Mouse (Mus musculus) stomach, embryonic 16.5 days (tissue): ENCODE results near the gene Nfix. TPM values are rescaled to one million over a fixed set of nuclear protein-coding genes. Genes with fewer than 3 reads are reported as not detected.

ENCODE experiments used
- ATAC-seq: fragments of 200-750 bp; cut with Nextera tagmentation; 2 replicates; pipeline ENCODE4 v1.8.0; 2017; ENCODE audit warnings: moderate number of reproducible peaks, moderate TSS enrichment; ENCODE audit not compliant: insufficient read depth, low FRiP score
- H3K27ac ChIP-seq: fragments of 300-500 bp; sonication (generic); 2 replicates; pipeline ENCODE4 v1.5.1; 2014; ENCODE audit warnings: low read length
- H3K27me3 ChIP-seq: fragments of 300-500 bp; sonication (generic); 2 replicates; pipeline ENCODE4 v1.6.1; 2014; ENCODE audit warnings: low read length, control low read depth, mixed read lengths; ENCODE audit not compliant: control insufficient read depth, insufficient read depth
- H3K36me3 ChIP-seq: fragments of 300-500 bp; sonication (generic); 2 replicates; pipeline ENCODE4 v1.6.1; 2014; ENCODE audit warnings: low read length; ENCODE audit not compliant: control insufficient read depth, insufficient read depth
- H3K4me1 ChIP-seq: fragments of 300-500 bp; sonication (generic); 2 replicates; pipeline ENCODE4 v1.6.1; 2014; ENCODE audit warnings: low read length, control low read depth, mixed read lengths; ENCODE audit not compliant: control insufficient read depth, insufficient read depth
- H3K4me2 ChIP-seq: fragments of 300-500 bp; sonication (generic); 2 replicates; pipeline ENCODE4 v1.6.1; 2014; ENCODE audit warnings: low read depth, low read length, mixed read lengths
- H3K4me3 ChIP-seq: fragments of 300-500 bp; sonication (generic); replicated peaks from 2 replicates; pipeline ENCODE4 v1.5.1; 2014; ENCODE audit warnings: mild to moderate bottlenecking, low read length
- H3K9ac ChIP-seq: fragments of 300-500 bp; sonication (generic); 2 replicates; pipeline ENCODE4 v1.6.1; 2014; ENCODE audit warnings: low read length
- H3K9me3 ChIP-seq: fragments of 300-500 bp; sonication (generic); replicated peaks from 2 replicates; pipeline ENCODE4 v1.6.1; 2016; ENCODE audit warnings: low read length, control low read depth; ENCODE audit not compliant: control insufficient read depth
- WGBS: fragments of 180-500 bp; shearing (Covaris S2); extraction: QIAGEN DNeasy Blood & Tissue Kit; methylation state at CpG from one replicate; pipeline ENCODE4 v1.1.7; 2014; 5-methylcytosine and 5-hydroxymethylcytosine counted together
- polyA plus RNA-seq: library from polyadenylated mRNA; unstranded; fragments of >200 nt; fragmentation: Nextera tagmentation; extraction: Ambion mirVana; gene quantifications from 2 replicates; pipeline ENCODE4 v1.2.1, GENCODE M21; 2015

The Nfix gene
- polyA plus RNA-seq, 1 experiment from 2014 or later, result 37.8 TPM

GRCm38 (mm10) chr8:84809109-84809940 is 9.2 kb upstream of the Nfix start:
- Histone ChIP-seq H3K9me3 (0 out of 2 replicates have a peak, but pooled peaks cover 4% of the 10 kb centered on the region), H3K4me3 (no peak overlapping the region), H3K27me3 (peaks cover 6% of the 10 kb centered on the region), H3K36me3 (no peaks in the 10 kb centered on the region), H3K27ac (no peak overlapping the region), H3K4me2 (no peak overlapping the region), H3K9ac (no peak overlapping the region), H3K4me1 (peaks cover 5% of the 10 kb centered on the region; the same call in 1 of the 2 replicates)
- 66% methylated on average over 12 of the region's 12 CpGs for WGBS
- no peak for ATAC-seq

- Histone ChIP-seq H3K27me3 (no peaks in the 10 kb centered on the region), H3K36me3 (no peaks in the 10 kb centered on the region), H3K9me3 (0 out of 2 replicates have a peak, but pooled peaks cover 4% of the 10 kb centered on the region), H3K27ac (no peak overlapping the region), H3K4me2 (no peak overlapping the region), H3K4me1 (peaks cover 4% of the 10 kb centered on the region; the same call in 1 of the 2 replicates), H3K9ac (no peak overlapping the region), H3K4me3 (no peak overlapping the region)
- no peak for ATAC-seq
- 93% methylated on average over 5 of the region's 5 CpGs for WGBS
Measured at GRCm38 (mm10) chr8:84806031-84806430, 5.9 kb upstream of the Nfix start.

GRCm38 (mm10) chr8:84799136-84799931 is 810 bp downstream of the Nfix start:
- H3K36me3 ChIP-seq, result no peaks in the 10 kb centered on the region
- peak overlapping the region; percentile 91 for H3K27ac ChIP-seq
- peaks cover 30% of the 10 kb centered on the region for H3K4me1 ChIP-seq
- H3K27me3 ChIP-seq, result no peaks in the 10 kb centered on the region
- H3K4me2 ChIP-seq, result peak overlapping the region; percentile 89
- peak overlapping the region; percentile 82 for H3K4me3 ChIP-seq
- under 1% methylated on average over 103 of the region's 108 CpGs for WGBS
- no peaks in the 10 kb centered on the region for H3K9me3 ChIP-seq
- ATAC-seq, result peak; percentile 23; the same call in 1 of the 2 replicates
- peak overlapping the region; percentile 100 for H3K9ac ChIP-seq

GRCm38 (mm10) chr8:84798446-84799135 is 1.6 kb downstream of the Nfix start:
- Histone ChIP-seq H3K4me3 (peak overlapping the region; percentile 82), H3K4me1 (peaks cover 36% of the 10 kb centered on the region), H3K27ac (peak overlapping the region; percentile 91; the same call in 1 of the 2 replicates), H3K36me3 (no peaks in the 10 kb centered on the region), H3K9ac (peak overlapping the region; percentile 100), H3K9me3 (no peaks in the 10 kb centered on the region), H3K4me2 (peak overlapping the region; percentile 89), H3K27me3 (no peaks in the 10 kb centered on the region)
- 65% methylated on average over 10 of the region's 10 CpGs for WGBS
- no peak for ATAC-seq

GRCm38 (mm10) chr8:84797971-84798370 is 2.2 kb downstream of the Nfix start:
- peak overlapping the region; percentile 89 for H3K4me2 ChIP-seq
- no peaks in the 10 kb centered on the region for H3K36me3 ChIP-seq
- no peak overlapping the region for H3K27ac ChIP-seq
- H3K9ac ChIP-seq, result peak overlapping the region; percentile 100
- no peaks in the 10 kb centered on the region for H3K27me3 ChIP-seq
- H3K9me3 ChIP-seq, result no peaks in the 10 kb centered on the region
- ATAC-seq, result no peak
- peak overlapping the region; percentile 82 for H3K4me3 ChIP-seq
- peaks cover 42% of the 10 kb centered on the region for H3K4me1 ChIP-seq
- 83% methylated on average over 6 of the region's 6 CpGs for WGBS

- Histone ChIP-seq H3K27me3 (no peaks in the 10 kb centered on the region), H3K27ac (no peak overlapping the region), H3K4me1 (peaks cover 47% of the 10 kb centered on the region), H3K9ac (peak overlapping the region; percentile 100; the same call in 1 of the 2 replicates), H3K9me3 (no peaks in the 10 kb centered on the region), H3K4me3 (no peak overlapping the region), H3K4me2 (no peak overlapping the region), H3K36me3 (no peaks in the 10 kb centered on the region)
- ATAC-seq, result no peak
- 82% methylated on average over 15 of the region's 15 CpGs for WGBS
Measured at GRCm38 (mm10) chr8:84797256-84797797, 2.8 kb downstream of the Nfix start.

- H3K27ac ChIP-seq, result peak overlapping the region; percentile 75
- H3K4me2 ChIP-seq, result peak overlapping the region; percentile 36
- WGBS, result 46% methylated on average over 7 of the region's 7 CpGs
- H3K9ac ChIP-seq, result peak overlapping the region; percentile 32
- 0 out of 2 replicates have a peak, but pooled peaks have one; percentile 2 for ATAC-seq
- peaks cover 61% of the 10 kb centered on the region for H3K4me1 ChIP-seq
- peak overlapping the region; percentile 0; the same call in 1 of the 2 replicates for H3K4me3 ChIP-seq
- H3K27me3 ChIP-seq, result 0 out of 2 replicates have a peak, but pooled peaks cover 4% of the 10 kb centered on the region
- no peaks in the 10 kb centered on the region for H3K9me3 ChIP-seq
- no peaks in the 10 kb centered on the region for H3K36me3 ChIP-seq
Measured at GRCm38 (mm10) chr8:84794486-84794885, 5.7 kb downstream of the Nfix start.

GRCm38 (mm10) chr8:84793791-84794485 is 6.2 kb downstream of the Nfix start:
- H3K27ac ChIP-seq, result peak overlapping the region; percentile 75
- H3K4me3 ChIP-seq, result peak overlapping the region; percentile 9
- WGBS, result 56% methylated on average over 13 of the region's 13 CpGs

More at GRCm38 (mm10) chr8:84793791-84794485, 6.2 kb downstream of the Nfix start:
- Histone ChIP-seq H3K9me3 (no peaks in the 10 kb centered on the region), H3K4me1 (peaks cover 67% of the 10 kb centered on the region), H3K4me2 (peak overlapping the region; percentile 36), H3K36me3 (no peaks in the 10 kb centered on the region), H3K9ac (peak overlapping the region; percentile 55), H3K27me3 (0 out of 2 replicates have a peak, but pooled peaks cover 4% of the 10 kb centered on the region)
- ATAC-seq, result peak; percentile 77
